Mouse (Mus musculus) liver, embryonic 16.5 days (tissue): Measurements from ENCODE around the gene Pigf. TPM values are rescaled to one million over a fixed set of nuclear protein-coding genes. Genes with fewer than 3 reads are reported as not detected.
A peak's percentile ranks its signal among the peaks of the same experiment; 100 is the strongest.

Experiments used
- ATAC-seq: fragments of 200-750 bp; cut with Nextera tagmentation; 2 replicates; pipeline ENCODE4 v1.8.0; 2017; ENCODE audit warnings: low read depth, mild to moderate bottlenecking, moderate number of reproducible peaks, moderate library complexity
- H3K27ac ChIP-seq: fragments of 300-500 bp; sonication (generic); 2 replicates; pipeline ENCODE4 v1.5.1; 2014; ENCODE audit warnings: mild to moderate bottlenecking, low read length
- H3K27me3 ChIP-seq: fragments of 300-500 bp; sonication (generic); 2 replicates; pipeline ENCODE4 v1.6.1; 2014; ENCODE audit warnings: low read depth, low read length, mixed read lengths; ENCODE audit not compliant: control insufficient read depth, insufficient read depth
- H3K36me3 ChIP-seq: fragments of 300-500 bp; sonication (generic); 2 replicates; pipeline ENCODE4 v1.6.1; 2014; ENCODE audit warnings: mild to moderate bottlenecking; ENCODE audit not compliant: control insufficient read depth, insufficient read depth
- H3K4me1 ChIP-seq: fragments of 300-500 bp; sonication (generic); 2 replicates; pipeline ENCODE4 v1.6.1; 2014; ENCODE audit warnings: low read depth, low read length, mixed read lengths; ENCODE audit not compliant: control insufficient read depth
- H3K4me2 ChIP-seq: fragments of 300-500 bp; sonication (generic); 2 replicates; pipeline ENCODE4 v1.6.1; 2014; ENCODE audit warnings: low read depth, low read length, mixed read lengths
- H3K4me3 ChIP-seq: fragments of 300-500 bp; sonication (generic); 2 replicates; pipeline ENCODE4 v1.5.1; 2014; ENCODE audit warnings: low read depth, mild to moderate bottlenecking, low read length
- H3K9ac ChIP-seq: fragments of 300-500 bp; sonication (generic); 2 replicates; pipeline ENCODE4 v1.6.1; 2014; ENCODE audit warnings: low read depth, low read length
- H3K9me3 ChIP-seq: fragments of 300-500 bp; sonication (generic); replicated peaks from 2 replicates; pipeline ENCODE4 v1.6.1; 2016; ENCODE audit warnings: low read length; ENCODE audit not compliant: control insufficient read depth
- WGBS: fragments of 180-500 bp; shearing (Covaris S2); extraction: QIAGEN DNeasy Blood & Tissue Kit; methylation state at CpG from one replicate; pipeline ENCODE4 v1.1.7; 2014; ENCODE audit not compliant: insufficient replicate concordance; 5-methylcytosine and 5-hydroxymethylcytosine counted together
- polyA plus RNA-seq: library from polyadenylated mRNA; unstranded; fragments of >200 nt; fragmentation: Nextera tagmentation; extraction: Ambion mirVana; gene quantifications from 2 replicates; pipeline ENCODE4 v1.2.1, GENCODE M21; 2015

The Pigf gene
- polyA plus RNA-seq, 1 experiment from 2014 or later: 10.7 TPM

GRCm38 (mm10) chr17:86976387-86976786 lies 48.8 kb downstream of the Pigf start:
- Histone ChIP-seq H3K9ac (no peak overlapping the region), H3K27me3 (no peaks in the 10 kb centered on the region), H3K27ac (no peak overlapping the region), H3K4me3 (no peak overlapping the region), H3K4me2 (no peak overlapping the region), H3K36me3 (no peaks in the 10 kb centered on the region), H3K9me3 (no peaks in the 10 kb centered on the region), H3K4me1 (peaks cover 5% of the 10 kb centered on the region)
- ATAC-seq: no peak
- WGBS: 66% methylated on average over 10 of the region's 10 CpGs

- Histone ChIP-seq H3K4me3 (no peak overlapping the region), H3K36me3 (no peaks in the 10 kb centered on the region), H3K9me3 (no peaks in the 10 kb centered on the region), H3K4me1 (peaks cover 5% of the 10 kb centered on the region), H3K4me2 (no peak overlapping the region), H3K27me3 (no peaks in the 10 kb centered on the region), H3K27ac (no peak overlapping the region), H3K9ac (no peak overlapping the region)
- 62% methylated on average over 2 of the region's 2 CpGs for WGBS
- ATAC-seq: peak; percentile 47
Measured at GRCm38 (mm10) chr17:86973097-86973496, 52.1 kb downstream of the Pigf start.

DNA sequence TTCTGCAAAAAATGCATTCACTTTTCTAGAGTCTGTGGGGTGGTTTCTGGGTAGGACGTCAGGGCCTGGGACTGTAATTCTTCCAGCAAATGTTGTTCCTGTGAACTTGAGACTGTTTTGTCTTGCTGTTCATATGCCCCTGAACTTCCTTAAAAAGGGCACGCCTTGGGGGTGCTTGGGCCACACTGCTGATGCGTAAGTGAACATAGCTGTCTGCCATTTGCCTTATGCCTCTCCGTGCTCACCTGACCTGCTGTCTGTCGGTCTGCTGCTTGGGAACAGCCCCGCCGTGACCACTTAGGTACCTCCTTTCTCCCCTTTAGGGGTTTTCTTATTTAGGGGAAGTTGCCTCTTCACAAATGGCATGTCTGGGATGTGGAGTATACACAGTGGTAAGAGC lies 53.3 kb downstream of the Pigf start:
- no peaks in the 10 kb centered on the region for H3K9me3 ChIP-seq
- no peak for ATAC-seq
- no peak overlapping the region for H3K4me3 ChIP-seq
- no peak overlapping the region for H3K4me2 ChIP-seq
- WGBS: 61% methylated on average over 7 of the region's 7 CpGs
- H3K9ac ChIP-seq: no peak overlapping the region
- H3K4me1 ChIP-seq: peaks cover 5% of the 10 kb centered on the region
- H3K27me3 ChIP-seq: no peaks in the 10 kb centered on the region
- no peaks in the 10 kb centered on the region for H3K36me3 ChIP-seq
- no peak overlapping the region for H3K27ac ChIP-seq

GRCm38 (mm10) chr17:86971036-86971435 lies 54.2 kb downstream of the Pigf start:
- Histone ChIP-seq H3K27ac (no peak overlapping the region), H3K27me3 (no peaks in the 10 kb centered on the region), H3K4me3 (no peak overlapping the region), H3K9me3 (no peaks in the 10 kb centered on the region), H3K4me2 (no peak overlapping the region), H3K9ac (no peak overlapping the region), H3K4me1 (peaks cover 5% of the 10 kb centered on the region), H3K36me3 (no peaks in the 10 kb centered on the region)
- no peak for ATAC-seq
- WGBS: 56% methylated on average over 5 of the region's 5 CpGs

- Histone ChIP-seq H3K4me2 (no peak overlapping the region), H3K4me1 (peaks cover 5% of the 10 kb centered on the region), H3K27ac (no peak overlapping the region), H3K27me3 (no peaks in the 10 kb centered on the region), H3K9me3 (no peaks in the 10 kb centered on the region), H3K9ac (no peak overlapping the region), H3K36me3 (no peaks in the 10 kb centered on the region), H3K4me3 (no peak overlapping the region)
- no peak for ATAC-seq
- 74% methylated on average over 15 of the region's 15 CpGs for WGBS
Measured at GRCm38 (mm10) chr17:86970026-86970750, 55.0 kb downstream of the Pigf start.

DNA sequence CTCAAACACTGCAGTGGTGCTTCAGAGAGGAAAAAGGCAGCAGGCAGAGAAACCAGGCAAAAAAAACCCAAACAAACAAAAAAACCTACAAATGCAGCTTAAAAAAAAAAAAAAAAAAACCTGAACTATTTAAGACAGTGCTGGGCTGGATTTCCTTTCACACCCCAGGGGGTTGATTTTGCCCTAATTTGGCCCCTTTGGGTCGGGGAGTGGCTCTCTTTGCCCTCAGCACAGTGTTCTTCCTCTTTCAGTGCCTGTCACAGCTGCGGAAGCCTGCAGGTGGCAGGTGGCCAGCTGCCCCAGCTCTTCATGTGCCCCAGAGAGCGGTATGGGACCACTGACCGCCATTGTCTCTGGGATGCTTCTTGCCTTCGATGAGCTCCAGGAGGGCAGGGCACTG lies 55.6 kb downstream of the Pigf start:
- no peaks in the 10 kb centered on the region for H3K9me3 ChIP-seq
- H3K9ac ChIP-seq: no peak overlapping the region
- H3K4me3 ChIP-seq: no peak overlapping the region
- H3K27me3 ChIP-seq: peaks cover 1% of the 10 kb centered on the region; the same call in 1 of the 2 replicates
- peak; percentile 14; the same call in 1 of the 2 replicates for ATAC-seq
- no peak overlapping the region for H3K27ac ChIP-seq
- no peaks in the 10 kb centered on the region for H3K36me3 ChIP-seq
- H3K4me2 ChIP-seq: no peak overlapping the region
- H3K4me1 ChIP-seq: peaks cover 5% of the 10 kb centered on the region
- 44% methylated on average over 5 of the region's 5 CpGs for WGBS

GRCm38 (mm10) chr17:86968581-86968980 lies 56.6 kb downstream of the Pigf start:
- 69% methylated on average over 5 of the region's 5 CpGs for WGBS
- no peak for ATAC-seq

GRCm38 (mm10) chr17:86967536-86968525 lies 57.4 kb downstream of the Pigf start:
- Histone ChIP-seq H3K9ac (no peak overlapping the region), H3K4me3 (no peak overlapping the region), H3K27me3 (peaks cover 17% of the 10 kb centered on the region), H3K4me1 (peaks cover 3% of the 10 kb centered on the region), H3K27ac (no peak overlapping the region), H3K4me2 (no peak overlapping the region), H3K9me3 (no peaks in the 10 kb centered on the region), H3K36me3 (no peaks in the 10 kb centered on the region)
- WGBS: 50% methylated on average over 10 of the region's 10 CpGs
- no peak for ATAC-seq

More at GRCm38 (mm10) chr17:86968581-86968980, 56.6 kb downstream of the Pigf start:
- H3K27me3 ChIP-seq: peaks cover 10% of the 10 kb centered on the region
- no peak overlapping the region for H3K9ac ChIP-seq
- no peak overlapping the region for H3K4me2 ChIP-seq
- no peak overlapping the region for H3K4me3 ChIP-seq
- H3K4me1 ChIP-seq: peaks cover 5% of the 10 kb centered on the region
- H3K9me3 ChIP-seq: no peaks in the 10 kb centered on the region
- H3K27ac ChIP-seq: no peak overlapping the region
- H3K36me3 ChIP-seq: no peaks in the 10 kb centered on the region

DNA sequence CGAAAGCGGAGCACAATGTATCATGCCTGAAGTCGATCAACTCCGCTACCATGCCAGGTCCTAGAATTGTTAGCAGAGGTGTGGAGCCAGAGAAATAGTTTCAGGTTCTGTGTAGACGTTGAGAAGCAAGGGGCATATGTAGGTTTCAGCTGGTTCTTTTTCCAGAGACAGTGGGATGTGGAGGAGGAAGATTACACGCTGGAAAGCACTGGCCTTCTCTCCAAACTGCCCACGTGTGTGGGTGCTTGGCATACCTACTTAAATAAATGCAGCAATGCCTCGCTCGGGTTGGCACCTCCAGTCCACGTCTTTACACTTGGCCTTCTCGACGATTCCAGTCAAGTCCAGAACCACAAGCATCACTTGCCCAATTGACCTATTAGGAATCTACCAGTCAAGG lies 58.2 kb downstream of the Pigf start:
- no peak for ATAC-seq
- no peak overlapping the region for H3K4me3 ChIP-seq
- no peak overlapping the region for H3K27ac ChIP-seq
- H3K27me3 ChIP-seq: peaks cover 25% of the 10 kb centered on the region
- H3K36me3 ChIP-seq: no peaks in the 10 kb centered on the region
- H3K4me2 ChIP-seq: no peak overlapping the region
- no peaks in the 10 kb centered on the region for H3K9me3 ChIP-seq
- H3K9ac ChIP-seq: no peak overlapping the region
- peaks cover under 1% of the 10 kb centered on the region; the same call in 1 of the 2 replicates for H3K4me1 ChIP-seq
- WGBS: 73% methylated on average over 12 of the region's 12 CpGs
